Mouse (Mus musculus) heart, adult 11 months (tissue): ENCODE measurements at regions not wholly inside any gene's neighbourhood (a gene's known extent, or its start where the extent isn't known, plus 50 kb on each side); places are given as distances from the start of the nearest gene placed in this dataset.
"Not testable (repeated sequence)": the region's sequence is repeated elsewhere in the genome, so short reads cannot be mapped to it uniquely, and the experiment has no call there.

Experiments
- DNase-seq: peaks from one replicate; pipeline ENCODE4 v3.0.0; 2022

GRCm38 (mm10) chr12:20415397-20415796, 461.1 kb downstream of the Gm21863 start:
- DNase-seq = not testable (repeated sequence)

DNA sequence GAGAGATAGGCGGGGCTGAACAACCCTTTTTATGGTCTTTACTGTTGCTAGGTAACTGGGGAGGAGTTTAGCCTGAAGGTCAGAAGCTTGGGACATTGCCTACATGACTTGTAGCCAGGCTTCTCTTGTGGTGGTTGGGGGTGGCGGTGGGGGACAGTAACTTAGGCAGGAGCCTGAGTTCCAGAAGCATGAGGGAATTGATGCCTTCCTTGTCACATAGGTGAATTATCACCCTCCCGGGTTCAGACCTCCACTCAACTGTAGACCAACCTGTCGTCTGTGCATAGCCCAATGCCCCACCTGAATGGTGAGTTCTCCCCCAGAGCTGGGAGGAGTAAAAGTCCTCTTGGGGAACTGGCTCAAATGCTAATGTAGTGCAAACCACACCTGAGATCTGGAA, 472.1 kb downstream of the Gm21863 start:
- not testable (repeated sequence) for DNase-seq

- peak; percentile 19 for DNase-seq
Observed at GRCm38 (mm10) chr12:20464585-20464984, 510.3 kb downstream of the Gm21863 start.
